Mouse (Mus musculus): ENCODE data around the gene Cd300e. TPM values are rescaled to one million over a fixed set of nuclear protein-coding genes. Genes with fewer than 3 reads are reported as not detected.

Cd300e gene
- polyA plus RNA-seq, 1 experiment from 2014 or later, result not detected

DNA sequence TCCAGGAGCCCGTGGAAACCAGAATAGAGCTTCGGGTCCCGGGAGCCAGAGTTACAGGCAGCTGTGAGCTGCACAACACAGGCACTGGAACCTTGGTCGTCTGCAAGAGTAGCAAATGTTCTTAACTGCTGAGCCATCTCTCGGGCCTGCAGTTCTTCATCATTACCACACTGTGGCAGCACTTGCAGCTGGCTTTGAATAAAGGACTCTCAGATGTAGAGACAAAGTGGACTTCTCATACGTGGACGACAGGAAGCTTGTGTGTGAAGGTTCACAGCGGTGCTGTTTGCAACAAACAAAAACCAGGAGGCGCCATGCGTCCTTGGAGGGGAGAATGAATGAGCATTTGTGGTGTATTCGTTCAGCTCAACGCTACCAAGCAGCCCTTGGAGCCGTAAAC lies 18.9 kb upstream of the Cd300e start:
- Histone ChIP-seq H3K9ac (no peak overlapping the region), H3K27ac (no peak overlapping the region), H3K4me2 (replicated peaks) (no peak overlapping the region), H3K4me3 (no peak overlapping the region), H3K27me3 (peaks cover 35% of the 10 kb centered on the region), H3K4me1 (peaks cover 17% of the 10 kb centered on the region), H3K36me3 (no peaks in the 10 kb centered on the region), H3K9me3 (replicated peaks) (no peaks in the 10 kb centered on the region)
- no peak for ATAC-seq (ENCODE audit: low FRiP score)
- 36% methylated on average over 13 of the region's 13 CpGs for WGBS

DNA sequence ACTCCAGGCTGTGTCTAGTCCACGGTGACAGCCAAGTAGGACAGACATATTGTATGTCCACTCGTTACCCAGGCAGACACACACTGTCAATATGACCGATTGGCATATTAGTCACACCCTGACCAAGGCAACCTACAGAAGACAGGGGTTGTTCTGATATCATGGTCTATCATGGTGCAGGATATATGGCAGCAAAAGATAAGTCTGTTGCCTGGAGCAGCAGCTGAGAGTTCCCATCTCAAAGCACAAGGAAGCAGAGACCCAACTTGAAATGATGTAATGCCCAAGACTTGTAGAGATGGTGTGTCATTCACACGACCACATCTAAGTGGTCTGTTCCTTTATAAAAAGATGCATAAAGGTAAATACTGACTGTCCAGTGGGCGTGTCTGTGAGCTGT lies 16.7 kb upstream of the Cd300e start:
- peaks cover 39% of the 10 kb centered on the region for H3K27me3 ChIP-seq
- no peak overlapping the region for H3K9ac ChIP-seq

DNA sequence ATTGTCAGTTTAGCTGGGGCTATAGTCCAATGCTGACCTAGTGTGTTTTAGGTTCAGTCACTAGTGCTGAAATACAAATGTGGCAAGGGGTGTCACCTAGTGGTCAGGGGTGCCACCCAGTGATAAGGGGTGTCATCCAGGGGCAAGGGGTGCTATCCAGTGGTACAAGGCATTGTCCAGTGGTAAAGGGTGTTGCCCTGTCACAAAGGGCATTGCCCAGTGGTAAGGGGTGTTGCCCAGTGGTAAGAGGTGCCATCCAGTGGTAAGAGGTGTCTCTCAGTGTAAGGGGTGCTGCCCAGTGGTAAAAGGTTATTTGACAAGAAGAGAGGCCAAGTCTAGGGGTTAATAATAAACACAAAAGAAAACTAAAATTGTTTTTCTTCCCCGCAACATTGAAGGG lies 15.5 kb upstream of the Cd300e start:
- no peak overlapping the region for H3K4me3 ChIP-seq
- H3K27ac ChIP-seq, result no peak overlapping the region
- H3K4me2 ChIP-seq (replicated peaks), result no peak overlapping the region
- no peaks in the 10 kb centered on the region for H3K36me3 ChIP-seq
- H3K9me3 ChIP-seq (replicated peaks), result no peaks in the 10 kb centered on the region
- H3K27me3 ChIP-seq, result peaks cover 46% of the 10 kb centered on the region
- no peak overlapping the region for H3K9ac ChIP-seq
- WGBS, result 96% methylated on average over 1 of the region's 1 CpGs
- no peak for ATAC-seq (ENCODE audit: low FRiP score)
- no peaks in the 10 kb centered on the region for H3K4me1 ChIP-seq

More for the DNA sequence above, 16.7 kb upstream of the Cd300e start:
- Histone ChIP-seq H3K4me1 (peaks cover 3% of the 10 kb centered on the region), H3K36me3 (no peaks in the 10 kb centered on the region), H3K9me3 (replicated peaks) (no peaks in the 10 kb centered on the region), H3K27ac (no peak overlapping the region), H3K4me2 (replicated peaks) (no peak overlapping the region), H3K4me3 (no peak overlapping the region)
- WGBS, result 92% methylated on average over 5 of the region's 5 CpGs
- no peak for ATAC-seq (ENCODE audit: low FRiP score)

DNA sequence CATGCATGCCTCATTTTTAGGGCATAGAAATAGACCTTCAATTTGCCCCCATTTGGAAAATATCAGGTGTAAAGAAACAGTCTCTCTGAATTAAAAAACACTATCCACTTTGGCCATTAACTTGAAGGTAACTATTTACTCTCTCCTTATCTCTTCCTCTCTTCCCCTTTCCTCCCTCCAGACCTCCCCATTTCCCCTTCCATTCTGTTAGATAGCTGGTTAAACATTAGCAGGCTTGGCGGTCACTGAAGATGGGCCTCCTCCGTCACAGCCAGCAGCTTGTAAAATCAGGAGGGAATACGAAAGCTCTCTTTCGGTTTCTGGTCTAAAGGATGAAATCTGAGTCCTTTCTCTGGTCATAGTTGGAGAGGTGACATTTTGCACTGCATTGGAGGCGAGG lies 13.9 kb upstream of the Cd300e start:
- ATAC-seq (ENCODE audit: low FRiP score), result no peak
- Histone ChIP-seq H3K9me3 (replicated peaks) (no peaks in the 10 kb centered on the region), H3K36me3 (no peaks in the 10 kb centered on the region), H3K27me3 (peaks cover 44% of the 10 kb centered on the region), H3K4me2 (replicated peaks) (no peak overlapping the region), H3K4me3 (no peak overlapping the region), H3K4me1 (peaks cover 14% of the 10 kb centered on the region), H3K9ac (no peak overlapping the region), H3K27ac (no peak overlapping the region)
- 47% methylated on average over 5 of the region's 5 CpGs for WGBS

DNA sequence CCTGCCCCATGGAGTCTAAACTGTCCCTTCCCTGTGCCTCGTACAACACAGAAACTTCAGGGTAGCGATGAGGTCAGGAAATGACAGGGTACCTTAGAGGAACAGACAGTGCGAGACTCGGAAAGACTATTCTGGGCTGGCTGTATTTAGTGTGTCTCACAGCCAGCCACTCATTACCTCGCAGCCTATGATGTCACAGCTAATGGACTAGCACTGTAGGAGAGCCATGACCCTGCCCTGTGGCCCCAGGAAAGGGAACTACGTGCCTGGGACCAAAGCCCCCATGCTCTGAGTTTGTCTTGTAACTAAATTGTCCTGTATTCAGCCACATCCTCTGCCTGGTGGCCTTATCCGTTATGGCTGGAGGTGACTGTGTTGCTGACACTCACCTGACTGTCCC lies 13.4 kb upstream of the Cd300e start:
- Histone ChIP-seq H3K27ac (no peak overlapping the region), H3K27me3 (peaks cover 46% of the 10 kb centered on the region), H3K9me3 (replicated peaks) (no peaks in the 10 kb centered on the region), H3K4me1 (peaks cover 18% of the 10 kb centered on the region), H3K4me3 (no peak overlapping the region), H3K36me3 (no peaks in the 10 kb centered on the region), H3K4me2 (replicated peaks) (no peak overlapping the region), H3K9ac (no peak overlapping the region)
- 75% methylated on average over 7 of the region's 7 CpGs for WGBS
- no peak for ATAC-seq (ENCODE audit: low FRiP score)

DNA sequence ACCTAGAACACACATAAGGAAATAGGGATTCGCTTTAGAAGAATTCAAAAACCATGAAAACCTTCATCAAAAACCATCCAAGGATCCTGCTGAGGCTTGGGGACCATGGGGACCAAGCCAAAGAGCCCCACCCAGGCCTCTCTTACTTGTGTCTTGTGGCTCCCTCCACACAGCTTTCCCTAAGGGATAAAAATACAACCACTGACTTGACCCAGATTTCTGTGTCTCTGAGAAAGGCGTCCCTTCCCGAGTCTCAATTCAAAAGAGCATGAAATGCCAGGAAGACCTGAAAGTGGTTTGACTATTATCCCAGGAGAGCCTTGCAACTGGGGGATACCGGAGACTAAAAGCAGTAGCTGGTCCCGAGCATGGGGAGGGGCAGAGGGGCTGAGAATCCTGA lies 11.0 kb upstream of the Cd300e start:
- no peak overlapping the region for H3K4me3 ChIP-seq
- H3K27me3 ChIP-seq, result peaks cover 70% of the 10 kb centered on the region
- peaks cover 18% of the 10 kb centered on the region for H3K4me1 ChIP-seq
- no peak overlapping the region for H3K9ac ChIP-seq
- H3K4me2 ChIP-seq (replicated peaks), result no peak overlapping the region
- H3K9me3 ChIP-seq (replicated peaks), result no peaks in the 10 kb centered on the region
- no peaks in the 10 kb centered on the region for H3K36me3 ChIP-seq
- no peak for ATAC-seq (ENCODE audit: low FRiP score)
- no peak overlapping the region for H3K27ac ChIP-seq
- WGBS, result 61% methylated on average over 5 of the region's 5 CpGs

DNA sequence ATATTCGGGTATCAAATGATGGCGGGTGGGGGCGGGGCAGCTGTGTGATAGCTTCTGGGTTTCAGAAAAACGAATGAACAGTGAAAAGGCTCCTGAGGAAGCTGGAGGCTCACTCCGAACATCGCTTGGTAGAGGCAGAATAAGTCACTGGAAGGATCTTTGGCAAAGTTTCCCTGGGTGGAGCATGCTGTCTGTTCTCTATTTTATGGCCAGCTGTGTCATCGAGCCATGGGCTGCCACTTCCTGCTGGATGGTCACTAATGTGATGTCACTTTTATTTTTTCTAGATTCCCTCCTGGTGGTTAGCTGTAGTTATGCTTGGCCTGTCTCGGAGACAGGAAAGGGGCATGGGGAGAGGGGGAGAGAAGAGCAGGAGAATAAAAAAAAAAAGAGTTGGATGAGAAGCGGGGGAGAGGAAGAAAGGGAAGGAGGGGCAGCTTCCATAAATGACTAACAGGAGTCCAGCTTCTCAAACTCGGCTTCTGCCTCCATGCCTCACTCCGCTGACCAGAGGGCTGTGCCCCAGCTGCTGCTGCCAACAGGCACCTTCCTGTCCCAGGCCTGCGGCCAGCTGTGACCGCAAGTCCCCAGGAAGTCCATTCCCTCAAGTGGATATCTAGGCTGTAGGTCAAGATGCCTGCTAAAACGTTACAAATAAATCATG lies 9.8 kb upstream of the Cd300e start:
- Histone ChIP-seq H3K4me3 (no peak overlapping the region), H3K27me3 (peaks cover 78% of the 10 kb centered on the region), H3K9ac (0 out of 2 replicates have a peak overlapping the region, but pooled peaks have one; percentile 23), H3K27ac (peak overlapping the region; percentile 55), H3K36me3 (no peaks in the 10 kb centered on the region), H3K4me1 (peaks cover 18% of the 10 kb centered on the region), H3K4me2 (replicated peaks) (peak overlapping the region; percentile 45), H3K9me3 (replicated peaks) (no peaks in the 10 kb centered on the region)
- 8% methylated on average over 14 of the region's 14 CpGs for WGBS
- ATAC-seq (ENCODE audit: low FRiP score), result no peak

DNA sequence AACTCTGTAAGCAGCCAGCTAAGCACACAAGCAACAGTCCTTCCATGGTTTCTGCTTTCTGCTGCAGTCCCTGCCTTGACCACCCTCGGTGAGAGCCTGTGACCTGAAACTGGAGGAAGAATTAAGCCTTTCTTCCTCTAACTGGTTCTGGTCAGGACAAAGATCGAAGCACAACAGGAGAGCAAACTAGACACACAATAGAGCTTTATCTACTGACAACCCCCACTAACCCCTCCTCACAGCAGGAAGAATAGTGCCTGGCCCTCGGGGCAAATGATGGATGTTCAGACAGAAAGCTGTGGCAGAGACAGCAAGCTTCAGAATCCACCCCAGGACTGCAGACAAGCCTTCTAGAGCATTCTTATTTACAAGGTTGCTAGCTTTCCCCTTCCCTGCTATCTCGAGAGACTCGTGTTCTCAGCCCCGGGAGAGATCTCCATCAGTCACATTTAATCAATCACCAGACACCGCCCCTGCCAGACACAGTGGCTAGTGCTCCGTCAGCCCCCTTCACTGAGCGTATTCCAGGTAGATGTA lies 9.1 kb upstream of the Cd300e start:
- Histone ChIP-seq H3K27me3 (peaks cover 74% of the 10 kb centered on the region), H3K27ac (peak overlapping the region; percentile 55), H3K4me1 (peaks cover 18% of the 10 kb centered on the region), H3K9ac (no peak overlapping the region), H3K9me3 (replicated peaks) (no peaks in the 10 kb centered on the region), H3K36me3 (no peaks in the 10 kb centered on the region), H3K4me2 (replicated peaks) (peak overlapping the region; percentile 45), H3K4me3 (no peak overlapping the region)
- 2% methylated on average over 9 of the region's 9 CpGs for WGBS
- ATAC-seq (ENCODE audit: low FRiP score), result no peak; the same call in 1 of the 2 replicates

DNA sequence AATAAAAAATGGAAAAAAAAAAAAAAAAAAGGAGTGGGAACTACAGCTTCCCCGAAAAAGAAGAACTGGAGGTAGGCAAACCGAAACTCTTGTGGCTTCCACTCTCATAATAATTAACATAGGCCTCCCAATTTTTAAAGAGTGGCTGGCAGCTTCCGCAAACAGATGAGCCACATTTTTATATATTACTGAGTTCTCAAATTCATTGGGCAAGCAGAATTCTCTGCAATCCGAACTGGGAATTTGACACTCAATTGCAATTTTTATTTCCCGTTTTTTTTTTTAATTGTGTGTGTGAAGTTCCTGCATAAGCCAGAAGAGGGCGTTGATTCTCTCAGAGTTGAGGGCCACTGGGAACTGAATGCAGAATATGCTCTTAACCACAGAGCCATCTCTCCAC lies 4.8 kb upstream of the Cd300e start:
- H3K36me3 ChIP-seq, result no peaks in the 10 kb centered on the region
- H3K27me3 ChIP-seq, result peaks cover 58% of the 10 kb centered on the region
- H3K4me2 ChIP-seq (replicated peaks), result no peak overlapping the region
- peaks cover 13% of the 10 kb centered on the region for H3K4me1 ChIP-seq
- 74% methylated on average over 6 of the region's 6 CpGs for WGBS
- H3K9ac ChIP-seq, result no peak overlapping the region
- no peaks in the 10 kb centered on the region for H3K9me3 ChIP-seq (replicated peaks)
- no peak overlapping the region for H3K4me3 ChIP-seq
- H3K27ac ChIP-seq, result no peak overlapping the region
- no peak for ATAC-seq (ENCODE audit: low FRiP score)

DNA sequence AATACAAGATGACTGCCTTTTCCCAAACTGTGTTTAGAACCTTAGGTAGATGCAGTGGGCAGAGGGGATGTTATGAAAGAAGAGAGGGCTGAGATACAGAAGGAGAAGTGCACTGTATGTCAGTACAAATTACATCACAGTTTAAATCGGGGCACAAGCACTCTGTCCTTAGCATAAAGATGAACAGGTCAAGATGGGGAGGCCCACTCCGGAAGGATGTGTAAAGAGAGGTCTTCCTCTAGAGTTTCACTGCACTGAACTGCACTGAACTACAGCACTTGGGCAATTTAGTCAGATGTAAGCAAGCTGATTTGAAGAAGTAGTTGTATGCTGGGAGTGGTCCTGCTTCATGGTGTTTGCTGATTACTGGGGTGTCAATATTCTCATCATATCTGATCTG lies 2.2 kb downstream of the Cd300e start:
- H3K27me3 ChIP-seq, result peaks cover 7% of the 10 kb centered on the region; the same call in 1 of the 2 replicates
- no peak overlapping the region for H3K27ac ChIP-seq
- 86% methylated on average over 2 of the region's 2 CpGs for WGBS
- H3K9ac ChIP-seq, result no peak overlapping the region
- H3K4me1 ChIP-seq, result no peaks in the 10 kb centered on the region
- H3K36me3 ChIP-seq, result no peaks in the 10 kb centered on the region
- no peak overlapping the region for H3K4me2 ChIP-seq (replicated peaks)
- no peak for ATAC-seq (ENCODE audit: low FRiP score)
- H3K9me3 ChIP-seq (replicated peaks), result no peaks in the 10 kb centered on the region
- no peak overlapping the region for H3K4me3 ChIP-seq

DNA sequence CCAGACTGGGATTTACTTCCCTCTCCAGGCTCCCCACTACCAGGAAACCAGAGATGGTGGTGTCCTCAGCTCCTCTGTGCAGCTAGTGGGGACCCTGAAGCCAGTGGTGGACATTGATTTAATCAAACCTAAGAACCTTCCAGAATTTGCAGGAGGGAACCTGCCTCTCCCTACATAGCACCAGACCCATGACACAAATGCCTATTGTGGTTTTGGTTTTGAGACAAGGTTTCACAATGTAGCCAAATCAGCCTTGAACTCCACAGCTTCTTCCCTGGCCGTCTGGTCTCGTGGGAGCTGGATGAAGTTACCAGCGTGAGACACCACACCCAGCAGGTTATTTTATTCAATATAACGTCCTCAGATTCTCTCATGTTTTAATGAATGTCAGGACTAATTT lies 3.3 kb downstream of the Cd300e start:
- peaks cover 5% of the 10 kb centered on the region; the same call in 1 of the 2 replicates for H3K27me3 ChIP-seq
- H3K36me3 ChIP-seq, result no peaks in the 10 kb centered on the region
- H3K4me2 ChIP-seq (replicated peaks), result no peak overlapping the region
- H3K9ac ChIP-seq, result no peak overlapping the region
- H3K9me3 ChIP-seq (replicated peaks), result no peaks in the 10 kb centered on the region
- no peak for ATAC-seq (ENCODE audit: low FRiP score)
- no peak overlapping the region for H3K4me3 ChIP-seq
- 79% methylated on average over 4 of the region's 4 CpGs for WGBS
- no peaks in the 10 kb centered on the region for H3K4me1 ChIP-seq
- no peak overlapping the region for H3K27ac ChIP-seq

DNA sequence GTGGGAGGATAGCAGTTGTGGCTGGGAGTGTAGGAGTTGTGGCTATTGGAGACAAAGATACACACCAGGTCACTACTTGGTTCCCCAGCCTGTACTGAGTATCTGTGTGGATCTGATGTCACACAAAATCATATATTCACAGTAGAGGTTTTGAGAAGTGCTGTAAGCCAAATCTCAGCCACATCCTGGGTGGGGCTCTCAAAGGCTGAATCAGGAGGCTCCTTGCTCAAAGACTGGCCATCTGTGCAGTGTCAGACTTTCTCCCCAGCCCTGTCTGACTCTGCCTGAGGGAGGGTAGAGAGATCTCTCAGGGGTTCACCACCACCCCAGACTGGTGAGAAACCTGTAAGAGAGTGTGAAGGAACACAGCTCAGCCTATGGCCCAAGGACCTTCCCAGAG lies 7.4 kb downstream of the Cd300e start:
- H3K27ac ChIP-seq, result no peak overlapping the region
- H3K4me1 ChIP-seq, result no peaks in the 10 kb centered on the region
- H3K9me3 ChIP-seq (replicated peaks), result no peaks in the 10 kb centered on the region
- no peak for ATAC-seq (ENCODE audit: low FRiP score)
- no peak overlapping the region for H3K4me3 ChIP-seq
- peaks cover 7% of the 10 kb centered on the region; the same call in 1 of the 2 replicates for H3K27me3 ChIP-seq
- H3K36me3 ChIP-seq, result no peaks in the 10 kb centered on the region
- no peak overlapping the region for H3K4me2 ChIP-seq (replicated peaks)
- H3K9ac ChIP-seq, result no peak overlapping the region

DNA sequence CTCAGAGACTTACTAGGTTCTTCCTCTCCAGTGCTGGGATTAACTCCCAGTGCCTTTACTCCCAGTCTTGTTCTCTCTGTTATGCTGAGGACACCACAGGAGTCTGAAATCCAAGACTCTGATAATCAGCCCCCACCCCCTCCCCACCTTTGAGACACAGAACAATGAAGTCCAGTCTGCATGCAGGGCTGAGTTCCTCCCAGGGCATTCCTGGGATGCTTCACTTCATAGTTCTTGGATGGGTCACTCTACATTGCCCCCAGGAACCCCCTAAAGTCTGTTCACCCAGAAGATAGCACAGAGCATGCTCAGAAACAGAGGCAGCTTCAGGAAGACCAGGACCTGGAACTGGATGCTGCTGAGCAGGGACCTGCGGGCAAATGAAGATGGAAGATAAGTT lies 9.0 kb downstream of the Cd300e start:
- Histone ChIP-seq H3K36me3 (no peaks in the 10 kb centered on the region), H3K9me3 (replicated peaks) (no peaks in the 10 kb centered on the region), H3K4me2 (replicated peaks) (no peak overlapping the region), H3K27me3 (peaks cover 7% of the 10 kb centered on the region; the same call in 1 of the 2 replicates), H3K9ac (no peak overlapping the region), H3K4me1 (no peaks in the 10 kb centered on the region), H3K4me3 (no peak overlapping the region), H3K27ac (no peak overlapping the region)
- ATAC-seq (ENCODE audit: low FRiP score), result no peak
- WGBS, result 86% methylated on average over 1 of the region's 1 CpGs
